ENCODE assay signal across 16 mouse cellular contexts in the genomic region with DNA sequence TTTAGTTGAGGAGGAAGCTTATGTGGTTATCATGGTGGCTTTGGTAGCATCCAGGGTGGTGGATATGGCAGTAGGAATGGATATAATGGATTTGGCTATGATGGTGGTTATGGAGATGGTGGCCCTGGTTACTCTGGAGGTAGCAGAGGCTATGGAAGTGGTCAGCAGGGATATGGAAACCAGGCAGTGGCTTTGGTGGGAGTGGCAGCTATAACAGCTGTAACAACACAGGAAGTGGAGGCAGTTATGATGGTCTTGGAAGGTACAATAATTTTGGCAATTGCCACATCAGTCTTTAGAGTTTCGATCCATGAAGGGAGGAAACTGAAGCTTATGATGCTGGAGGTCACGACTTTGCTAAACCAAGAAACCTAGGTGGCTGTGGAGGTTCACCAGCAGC.
"Had no signal": no experiment of that assay in that cellular context is flagged by ENCODE, and none has a peak within 500 bp of the region (broad histone marks: within the 10 kb centered on the region; RNA-seq: fewer than 3 reads in every experiment).

No protein-coding gene starts in this region.

- H3K4me3 ChIP-seq: neural tube, embryonic 13.5 days; neural tube, embryonic 15.5 days; stomach, embryonic 15.5 days had no signal

- H3K27ac ChIP-seq: neural tube, embryonic 13.5 days; neural tube, embryonic 15.5 days; stomach, embryonic 15.5 days; stomach, postnatal 0 days had no signal

- H3K27me3 ChIP-seq: neural tube, embryonic 13.5 days; neural tube, embryonic 15.5 days; stomach, embryonic 15.5 days had no signal

- H3K4me1 ChIP-seq: neural tube, embryonic 13.5 days; neural tube, embryonic 15.5 days; stomach, embryonic 15.5 days had no signal

- H3K9ac ChIP-seq: neural tube, embryonic 13.5 days; neural tube, embryonic 15.5 days; stomach, embryonic 15.5 days had no signal

- DNase-seq: retina, postnatal 1 day; right cerebral cortex, adult 18-20 months; right cerebral cortex, postnatal 14 days; right cerebral cortex, postnatal 25 days; right cerebral cortex, postnatal 4 days; spleen, adult 18-20 months; thymus, adult 18-20 months; thymus, adult 2 months; thymus, postnatal 14 days; thymus, postnatal 25 days; thymus, postnatal 36 days; thymus, postnatal 4 days had no signal

- H3K9me3 ChIP-seq: neural tube, embryonic 13.5 days; neural tube, embryonic 15.5 days; stomach, embryonic 15.5 days had no signal

- H3K36me3 ChIP-seq: neural tube, embryonic 13.5 days; neural tube, embryonic 15.5 days; stomach, embryonic 15.5 days had no signal

- H3K4me2 ChIP-seq: neural tube, embryonic 13.5 days; neural tube, embryonic 15.5 days; stomach, embryonic 15.5 days had no signal
